Mouse (Mus musculus) hindbrain, postnatal 0 days (tissue): Measurements from ENCODE around the gene 2310003L06Rik. TPM values are rescaled to one million over a fixed set of nuclear protein-coding genes. Genes with fewer than 3 reads are reported as not detected.

Experiments used
- ATAC-seq: fragments of 200-750 bp; cut with Nextera tagmentation; 2 replicates; pipeline ENCODE4 v1.8.0; 2017; ENCODE audit warnings: mild to moderate bottlenecking, moderate TSS enrichment, moderate library complexity
- DNase-seq: peaks from one replicate; pipeline ENCODE4 v3.0.0-alpha.2; 2015; ENCODE audit warnings: low spot score
- H3K27ac ChIP-seq: fragments of 300-500 bp; sonication (generic); 2 replicates; pipeline ENCODE4 v1.5.1; 2014; ENCODE audit warnings: mild to moderate bottlenecking
- H3K27me3 ChIP-seq: fragments of 300-500 bp; sonication (generic); 2 replicates; pipeline ENCODE4 v1.6.1; 2014; ENCODE audit warnings: low read length, mixed read lengths; ENCODE audit not compliant: insufficient read depth
- H3K36me3 ChIP-seq: fragments of 300-500 bp; sonication (generic); 2 replicates; pipeline ENCODE4 v1.6.1; 2014; ENCODE audit warnings: low read length, mixed read lengths; ENCODE audit not compliant: insufficient read depth
- H3K4me1 ChIP-seq: fragments of 300-500 bp; sonication (generic); 2 replicates; pipeline ENCODE4 v1.6.1; 2014; ENCODE audit warnings: antibody characterized with exemption, low read length, mixed read lengths; ENCODE audit not compliant: insufficient read depth
- H3K4me2 ChIP-seq: fragments of 300-500 bp; sonication (generic); 2 replicates; pipeline ENCODE4 v1.6.1; 2014; ENCODE audit warnings: low read depth, mild to moderate bottlenecking, low read length, moderate library complexity, mixed read lengths
- H3K4me3 ChIP-seq: fragments of 300-500 bp; sonication (generic); 2 replicates; pipeline ENCODE4 v1.5.1; 2014; ENCODE audit warnings: low read length
- H3K9ac ChIP-seq: fragments of 300-500 bp; sonication (generic); replicated peaks from 2 replicates; pipeline ENCODE4 v1.6.1; 2014; ENCODE audit warnings: mild to moderate bottlenecking, low read length, moderate library complexity, mixed read lengths
- H3K9me3 ChIP-seq: fragments of 300-500 bp; sonication (generic); 2 replicates; pipeline ENCODE4 v1.6.1; 2016; ENCODE audit warnings: low read length, mixed read lengths
- CTCF ChIP-seq: IDR thresholded peaks from 2 replicates; pipeline ENCODE4 v1.5.1; 2016; ENCODE audit warnings: antibody characterized with exemption, control low read depth, low read depth
- WGBS: fragments of 180-500 bp; shearing (Covaris S2); extraction: QIAGEN DNeasy Blood & Tissue Kit; methylation state at CpG from one replicate; pipeline ENCODE4 v1.1.7; 2014; 5-methylcytosine and 5-hydroxymethylcytosine counted together
- polyA plus RNA-seq: library from polyadenylated mRNA; unstranded; fragments of >200 nt; fragmentation: Nextera tagmentation; extraction: Ambion mirVana; gene quantifications from 2 replicates; pipeline ENCODE4 v1.2.1, GENCODE M21; 2015
- total RNA-seq: library from RNA; depleted of rRNA; stranded (reverse); fragments of >200 nt; gene quantifications from 2 replicates; pipeline ENCODE4 v1.2.3, GENCODE M21; 2014; rRNA removed

Gene 2310003L06Rik
- total and polyA plus RNA-seq, 2 experiments from 2014 or later, result not detected

DNA sequence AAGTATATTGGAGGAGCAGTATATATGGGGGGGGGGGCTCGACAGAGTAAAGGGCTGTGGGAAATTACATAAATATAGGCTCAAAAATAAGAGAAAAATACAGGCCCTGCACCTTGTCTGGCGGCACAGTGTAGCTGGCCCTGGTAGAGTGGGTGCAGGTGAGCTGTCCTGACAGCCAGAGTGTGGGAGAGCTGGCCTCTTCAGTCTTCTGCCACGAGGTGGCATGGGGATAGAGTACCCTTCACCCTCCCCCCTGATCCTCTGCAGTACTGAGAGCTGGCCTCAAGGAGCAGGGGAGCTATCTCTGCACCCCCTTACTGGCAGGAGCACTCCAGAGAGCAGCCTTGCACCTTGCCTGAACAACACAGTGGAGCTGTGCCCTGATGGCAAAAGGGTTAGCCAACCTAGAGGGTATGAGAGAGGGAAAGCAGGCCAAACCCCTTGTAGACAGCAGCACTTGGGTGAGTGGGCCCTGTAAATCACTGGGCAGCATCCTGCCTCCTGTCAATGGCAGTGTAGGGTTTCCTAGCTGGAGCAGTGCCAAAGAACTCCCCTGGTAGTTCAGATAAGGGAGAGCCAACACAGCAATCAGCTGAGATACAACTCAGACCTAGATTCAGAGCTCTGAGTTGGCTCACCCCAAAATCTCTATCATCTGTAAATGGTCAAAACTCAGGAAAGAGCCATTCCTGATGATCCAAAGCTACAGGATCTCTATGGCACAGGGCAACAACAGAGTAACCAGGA is 13.4 kb downstream of the 2310003L06Rik start:
- H3K4me1 ChIP-seq, result no peaks in the 10 kb centered on the region
- no peak overlapping the region for H3K9ac ChIP-seq
- 44% methylated on average over 3 of the region's 3 CpGs for WGBS
- H3K9me3 ChIP-seq, result no peaks in the 10 kb centered on the region
- no peaks in the 10 kb centered on the region for H3K36me3 ChIP-seq
- no peak overlapping the region for H3K27ac ChIP-seq
- no peak overlapping the region for H3K4me3 ChIP-seq
- no peak for ATAC-seq
- no peak for DNase-seq
- H3K4me2 ChIP-seq, result no peak overlapping the region
- TF ChIP-seq CTCF, result no peak
- no peaks in the 10 kb centered on the region for H3K27me3 ChIP-seq

GRCm38 (mm10) chr5:88002249-88002648 is 33.0 kb downstream of the 2310003L06Rik start, which contains the start of gene Smr3a:
TSS of gene Smr3a (plus strand) at chr5:88002549.
- no peak for ATAC-seq
- Histone ChIP-seq H3K4me2 (no peak within 1 kb of the TSS), H3K9ac (no peak within 1 kb of the TSS), H3K4me1 (no peaks in the 10 kb centered on the region), H3K36me3 (no peaks in the 10 kb centered on the region), H3K27me3 (no peaks in the 10 kb centered on the region), H3K27ac (no peak within 1 kb of the TSS), H3K4me3 (no peak within 1 kb of the TSS), H3K9me3 (no peaks in the 10 kb centered on the region)
- 89% methylated on average over 3 of the region's 3 CpGs for WGBS
- TF ChIP-seq CTCF, result no peak
- DNase-seq, result no peak

- DNase-seq (no peak), ATAC-seq (no peak)
- no peaks in the 10 kb centered on the region for H3K36me3 ChIP-seq
- H3K4me1 ChIP-seq, result no peaks in the 10 kb centered on the region
- no peak for TF ChIP-seq CTCF
- no peaks in the 10 kb centered on the region for H3K9me3 ChIP-seq
- no peak overlapping the region for H3K9ac ChIP-seq
- no peak overlapping the region for H3K4me3 ChIP-seq
- no peak overlapping the region for H3K27ac ChIP-seq
- H3K4me2 ChIP-seq, result no peak overlapping the region
- no peaks in the 10 kb centered on the region for H3K27me3 ChIP-seq
Measured at GRCm38 (mm10) chr5:88005241-88005640, 36.0 kb downstream of the 2310003L06Rik start.

Other genes starting within 250 kb of the 2310003L06Rik start
- not detected in 2 replicates for gene Csn1s2a, start 194.9 kb upstream of the 2310003L06Rik start, total RNA-seq
- gene Csn1s2a, start 194.9 kb upstream of the 2310003L06Rik start, polyA plus RNA-seq, result not detected in 2 replicates
- gene Csn1s2b, start 161.4 kb upstream of the 2310003L06Rik start, total RNA-seq, result not detected in 2 replicates
- not detected in 2 replicates for gene Csn1s2b, start 161.4 kb upstream of the 2310003L06Rik start, polyA plus RNA-seq
- not detected in 2 replicates for gene Prr27, start 143.8 kb upstream of the 2310003L06Rik start, total RNA-seq
- gene Prr27, start 143.8 kb upstream of the 2310003L06Rik start, polyA plus RNA-seq, result not detected in 2 replicates
- gene Odam, start 84.4 kb upstream of the 2310003L06Rik start, total RNA-seq, result not detected in 2 replicates
- gene Odam, start 84.4 kb upstream of the 2310003L06Rik start, polyA plus RNA-seq, result not detected in 2 replicates
- gene Csn3, start 43.9 kb upstream of the 2310003L06Rik start, total RNA-seq, result not detected in 2 replicates
- 0.20 TPM in 1 of 2 replicates, not detected in the other for gene Csn3, start 43.9 kb upstream of the 2310003L06Rik start, polyA plus RNA-seq
- gene Gm28434, start 58 bp downstream of the 2310003L06Rik start, total RNA-seq, result not detected in 2 replicates
- 0.33 TPM in 1 of 2 replicates, not detected in the other for gene Gm28434, start 58 bp downstream of the 2310003L06Rik start, polyA plus RNA-seq
- gene Cabs1, start 10.0 kb downstream of the 2310003L06Rik start, total RNA-seq, result not detected in 2 replicates
- gene Cabs1, start 10.0 kb downstream of the 2310003L06Rik start, polyA plus RNA-seq, result not detected in 2 replicates
- not detected in 2 replicates for gene Smr3a, start 33.1 kb downstream of the 2310003L06Rik start, total RNA-seq
- gene Smr3a, start 33.1 kb downstream of the 2310003L06Rik start, polyA plus RNA-seq, result 0.50 TPM in 1 of 2 replicates, not detected in the other
- gene Smr2, start 117.1 kb downstream of the 2310003L06Rik start, total RNA-seq, result not detected in 2 replicates
- gene Smr2, start 117.1 kb downstream of the 2310003L06Rik start, polyA plus RNA-seq, result not detected in 2 replicates
- not detected in 2 replicates for gene Gm11116, start 142.1 kb downstream of the 2310003L06Rik start, total RNA-seq
- not detected in 2 replicates for gene Gm11116, start 142.1 kb downstream of the 2310003L06Rik start, polyA plus RNA-seq
- not detected in 2 replicates for gene Gm11115, start 184.6 kb downstream of the 2310003L06Rik start, total RNA-seq
- gene Gm11115, start 184.6 kb downstream of the 2310003L06Rik start, polyA plus RNA-seq, result not detected in 2 replicates